Mouse (Mus musculus) E14TG2a.4 (cell line): Measurements from ENCODE around the gene Nol6.
A peak's percentile ranks its signal among the peaks of the same experiment; 100 is the strongest.

Source experiments
- H3K27me3 ChIP-seq: 2 replicates; pipeline ENCODE4 v1.6.1; 2014; ENCODE audit warnings: low read length, control low read depth; ENCODE audit not compliant: insufficient read depth
- H3K36me3 ChIP-seq: 2 replicates; pipeline ENCODE4 v1.6.1; 2014; ENCODE audit warnings: low read length, control low read depth; ENCODE audit not compliant: insufficient read depth
- H3K4me1 ChIP-seq: replicated peaks from 2 replicates; pipeline ENCODE4 v1.6.1; 2014; ENCODE audit warnings: low read depth, low read length, control low read depth
- H3K4me3 ChIP-seq: replicated peaks from 2 replicates; pipeline ENCODE4 v1.5.1; 2014; ENCODE audit warnings: mild to moderate bottlenecking, low read length
- H3K9me3 ChIP-seq: 2 replicates; pipeline ENCODE4 v1.6.1; 2014; ENCODE audit warnings: low read length, control low read depth
- CTCF ChIP-seq: conservative IDR thresholded peaks from 2 replicates; pipeline ENCODE4 v1.5.1; 2014; ENCODE audit warnings: low read length
- NANOG ChIP-seq: IDR thresholded peaks from 2 replicates; pipeline ENCODE4 v1.6.1; 2014; ENCODE audit warnings: borderline replicate concordance, low read length, mixed read lengths
- POU5F1 ChIP-seq: IDR thresholded peaks from 2 replicates; pipeline ENCODE4 v1.6.1; 2014; ENCODE audit warnings: low read length, borderline replicate concordance

Gene Nol6

DNA sequence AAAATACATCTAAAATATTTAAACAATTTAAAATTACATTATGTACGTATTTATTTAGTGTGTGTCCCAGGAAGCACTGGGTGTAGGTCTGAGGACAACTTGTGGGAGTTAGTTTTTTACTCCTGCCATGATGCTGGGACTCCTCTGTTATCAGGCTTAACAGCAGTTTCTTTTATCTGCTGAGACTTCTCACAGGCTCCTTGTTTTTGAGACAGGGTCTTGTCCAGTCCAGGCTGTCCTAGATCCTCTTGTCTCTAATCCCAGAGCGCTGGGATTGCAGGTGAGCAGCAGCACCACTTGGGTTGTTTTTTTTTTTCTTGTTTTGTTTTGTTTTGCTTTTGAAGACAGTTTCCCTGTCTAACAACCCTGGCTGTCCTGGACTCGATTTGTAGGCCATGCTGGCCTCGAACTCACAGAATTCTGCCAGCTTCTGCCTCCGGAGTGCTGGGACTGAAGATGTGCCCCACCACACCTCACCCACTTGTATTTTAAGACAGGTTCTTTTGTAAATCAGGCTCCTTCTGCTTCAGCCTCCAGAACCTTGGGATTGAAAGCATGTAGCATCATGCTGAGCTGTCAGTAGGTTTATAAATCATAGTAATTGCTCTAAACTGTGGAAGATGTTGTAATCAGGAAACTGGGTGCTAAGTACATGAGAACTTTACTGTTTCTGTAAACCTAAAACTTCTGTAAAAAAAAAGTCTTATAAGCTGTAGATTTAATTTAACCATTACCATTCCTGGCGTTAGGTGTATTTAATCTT is 9.5 kb upstream of the Nol6 start:
- H3K27me3 ChIP-seq: no peaks in the 10 kb centered on the region
- TF ChIP-seq CTCF: no peak
- no peak for TF ChIP-seq POU5F1
- TF ChIP-seq NANOG: no peak
- no peak overlapping the region for H3K4me3 ChIP-seq
- peaks cover 4% of the 10 kb centered on the region; the same call in 1 of the 2 replicates for H3K36me3 ChIP-seq
- H3K4me1 ChIP-seq: peaks cover 38% of the 10 kb centered on the region
- H3K9me3 ChIP-seq: no peaks in the 10 kb centered on the region

DNA sequence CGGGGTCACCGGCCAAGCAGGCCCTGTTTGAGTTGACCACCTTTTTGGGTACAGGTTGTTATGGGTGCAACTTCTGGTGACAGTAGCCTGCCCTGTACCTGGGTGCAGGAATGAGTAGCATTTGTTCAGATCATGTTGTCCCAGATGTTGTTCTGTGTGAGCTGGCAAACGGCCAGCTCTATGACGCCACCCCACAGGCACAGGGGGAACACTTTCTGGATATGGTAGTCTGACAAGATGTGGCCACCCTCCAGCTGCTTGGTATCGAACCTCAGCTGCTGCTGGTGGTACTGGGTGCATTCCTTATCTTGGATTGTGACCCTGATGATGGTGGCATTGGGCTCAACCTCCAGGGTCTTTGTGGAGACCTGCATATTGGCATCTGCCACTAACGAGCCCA is 8.2 kb upstream of the Nol6 start:
- H3K36me3 ChIP-seq: no peaks in the 10 kb centered on the region
- H3K4me1 ChIP-seq: peaks cover 26% of the 10 kb centered on the region
- no peak overlapping the region for H3K4me3 ChIP-seq
- no peaks in the 10 kb centered on the region for H3K9me3 ChIP-seq
- TF ChIP-seq POU5F1 (no peak), CTCF (no peak), NANOG (no peak)
- H3K27me3 ChIP-seq: no peaks in the 10 kb centered on the region

DNA sequence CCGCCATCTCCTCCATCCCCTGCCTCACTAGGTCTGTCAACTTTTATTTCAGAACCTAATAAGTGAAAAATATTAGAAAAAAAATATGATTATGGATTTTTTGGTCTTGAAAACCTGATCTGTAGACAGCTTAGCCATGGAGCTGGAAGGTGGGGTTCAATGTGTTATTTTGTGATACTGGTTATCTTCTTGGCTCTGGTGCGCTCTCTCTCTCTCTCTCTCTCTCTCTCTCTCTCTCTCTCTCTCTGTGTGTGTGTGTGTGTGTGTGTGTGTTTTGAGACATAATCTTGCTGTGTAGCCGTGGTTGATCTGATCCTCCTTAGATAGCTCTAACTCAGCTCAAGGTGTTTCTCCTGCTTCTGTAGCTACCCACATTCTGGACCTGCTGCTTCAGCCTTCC is 5.6 kb upstream of the Nol6 start:
- no peak for TF ChIP-seq POU5F1
- no peak for TF ChIP-seq CTCF
- TF ChIP-seq NANOG: no peak
- Histone ChIP-seq H3K9me3 (no peaks in the 10 kb centered on the region), H3K4me1 (peaks cover 14% of the 10 kb centered on the region), H3K4me3 (no peak overlapping the region), H3K36me3 (no peaks in the 10 kb centered on the region), H3K27me3 (no peaks in the 10 kb centered on the region)

DNA sequence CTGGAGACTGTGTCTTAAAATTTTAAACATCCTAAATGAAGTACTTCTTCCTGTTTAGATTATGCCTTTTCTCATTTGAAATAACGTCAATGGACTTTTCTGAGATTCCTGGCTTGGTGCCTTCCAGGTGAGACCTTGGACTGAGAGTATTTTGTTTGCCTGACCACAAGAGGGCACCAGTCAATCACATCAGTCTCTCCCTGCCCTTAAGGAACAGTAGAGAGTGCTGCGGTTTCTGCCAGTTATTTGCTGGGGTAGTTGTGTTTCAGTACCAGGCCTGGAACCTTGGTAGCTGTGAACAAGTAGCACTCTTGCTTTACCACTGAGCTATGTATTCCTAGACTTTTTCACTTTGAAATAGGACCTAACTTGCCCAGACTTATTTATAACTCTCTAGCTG is 5.2 kb upstream of the Nol6 start:
- Histone ChIP-seq H3K36me3 (no peaks in the 10 kb centered on the region), H3K4me3 (no peak overlapping the region), H3K27me3 (no peaks in the 10 kb centered on the region), H3K4me1 (peaks cover 11% of the 10 kb centered on the region), H3K9me3 (no peaks in the 10 kb centered on the region)
- TF ChIP-seq NANOG (no peak), CTCF (peak; percentile 58)

DNA sequence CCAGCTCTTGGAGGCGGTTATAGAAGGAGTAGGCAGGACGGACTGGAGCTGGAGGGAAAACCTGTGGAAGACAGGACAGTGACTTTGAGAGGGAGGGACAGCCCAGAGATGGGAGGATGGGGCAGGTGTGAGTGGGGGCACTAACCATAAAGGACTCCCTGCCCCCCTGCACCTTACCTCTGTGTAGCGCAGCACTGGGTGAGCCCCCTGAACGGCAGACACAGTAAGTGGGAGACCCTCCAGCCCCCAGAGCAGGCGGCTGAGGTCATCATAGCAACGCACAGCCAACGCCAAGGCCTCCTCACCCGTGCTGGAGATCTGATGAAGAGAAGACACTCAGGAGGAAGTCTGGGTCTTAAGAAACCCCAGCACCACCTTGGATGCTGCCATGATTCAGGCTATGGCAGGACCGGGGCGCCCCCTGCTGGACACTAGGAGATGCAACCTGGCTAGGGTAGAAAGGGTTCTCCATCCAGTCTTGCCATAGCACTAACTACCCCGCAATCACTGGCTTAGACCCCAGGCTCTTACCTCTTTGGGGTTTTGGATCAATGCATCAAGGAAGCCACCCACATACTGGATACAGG is 5.5 kb downstream of the Nol6 start:
- peaks cover 96% of the 10 kb centered on the region for H3K4me1 ChIP-seq
- TF ChIP-seq CTCF (peak; percentile 84), POU5F1 (no peak)
- peaks cover 97% of the 10 kb centered on the region for H3K36me3 ChIP-seq
- no peaks in the 10 kb centered on the region for H3K9me3 ChIP-seq
- no peaks in the 10 kb centered on the region for H3K27me3 ChIP-seq
- peak overlapping the region; percentile 52 for H3K4me3 ChIP-seq

DNA sequence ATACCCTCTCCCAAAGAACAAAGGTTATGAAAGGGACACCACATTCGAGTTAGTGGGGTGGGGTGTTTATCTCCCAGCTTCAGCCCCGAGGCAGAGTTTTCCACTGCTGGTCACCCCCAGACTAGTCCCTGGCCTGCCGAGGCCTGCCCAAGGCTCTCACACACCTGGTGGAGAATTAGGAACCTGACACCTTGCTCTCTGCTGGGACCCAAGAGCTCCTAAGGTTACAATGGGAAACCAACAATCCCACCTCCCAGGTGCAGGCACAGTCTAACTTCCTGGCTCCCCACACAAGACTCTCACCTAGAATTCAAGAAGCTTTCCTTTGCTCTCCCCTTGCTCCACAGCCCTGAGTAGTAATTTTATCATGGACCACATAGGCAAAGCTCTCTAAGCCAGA is 7.4 kb downstream of the Nol6 start:
- TF ChIP-seq NANOG (no peak), CTCF (no peak), POU5F1 (no peak)
- H3K27me3 ChIP-seq: no peaks in the 10 kb centered on the region
- H3K9me3 ChIP-seq: no peaks in the 10 kb centered on the region
- H3K4me3 ChIP-seq: no peak overlapping the region
- H3K4me1 ChIP-seq: peaks cover 92% of the 10 kb centered on the region
- H3K36me3 ChIP-seq: peaks cover 91% of the 10 kb centered on the region

DNA sequence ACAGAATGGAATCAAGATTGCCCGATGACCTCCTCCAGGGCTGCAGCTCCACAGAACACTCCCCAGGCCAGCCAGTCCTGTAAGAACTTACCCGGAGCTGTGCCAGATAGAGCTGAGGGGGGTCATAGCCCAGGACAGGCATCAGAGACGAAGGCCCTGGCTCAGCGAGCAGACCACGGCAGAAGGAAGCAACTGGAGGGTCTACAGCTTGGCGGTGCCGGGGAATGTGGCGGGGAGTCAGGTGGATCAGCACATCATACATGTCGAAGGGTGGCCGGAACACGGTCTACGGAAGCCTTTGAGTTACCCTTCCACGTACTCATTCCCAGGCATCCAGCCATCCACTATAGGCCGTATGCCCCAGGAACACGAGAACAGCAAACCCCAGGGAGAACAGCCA is 8.5 kb downstream of the Nol6 start:
- Histone ChIP-seq H3K4me1 (peaks cover 84% of the 10 kb centered on the region), H3K27me3 (no peaks in the 10 kb centered on the region), H3K4me3 (no peak overlapping the region), H3K9me3 (no peaks in the 10 kb centered on the region), H3K36me3 (peaks cover 83% of the 10 kb centered on the region)
- TF ChIP-seq POU5F1 (no peak), CTCF (no peak), NANOG (no peak)

DNA sequence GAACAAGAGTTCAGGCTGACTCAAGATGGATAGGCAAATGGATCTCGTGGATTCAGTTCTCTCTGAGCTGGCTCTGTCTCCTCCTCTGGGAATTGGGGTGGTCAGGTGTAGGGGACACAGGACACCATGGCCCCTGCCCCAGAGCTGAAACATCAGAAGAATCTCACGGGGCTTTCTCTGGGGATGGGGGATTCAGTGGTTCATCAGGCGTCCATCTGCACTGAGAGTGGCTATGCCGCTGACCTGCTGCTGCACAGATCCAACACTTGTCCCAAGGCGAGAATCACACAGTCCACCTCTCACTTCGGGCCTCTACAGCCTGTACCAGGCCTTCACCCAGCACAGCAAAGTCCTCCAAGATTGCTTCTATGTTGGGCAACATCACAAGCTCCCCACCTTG is 9.2 kb downstream of the Nol6 start:
- H3K27me3 ChIP-seq: no peaks in the 10 kb centered on the region
- peaks cover 77% of the 10 kb centered on the region for H3K4me1 ChIP-seq
- H3K4me3 ChIP-seq: no peak overlapping the region; the same call in 1 of the 2 replicates
- TF ChIP-seq CTCF (no peak), NANOG (no peak), POU5F1 (no peak)
- H3K9me3 ChIP-seq: no peaks in the 10 kb centered on the region
- H3K36me3 ChIP-seq: peaks cover 76% of the 10 kb centered on the region
